In the genomic region with DNA sequence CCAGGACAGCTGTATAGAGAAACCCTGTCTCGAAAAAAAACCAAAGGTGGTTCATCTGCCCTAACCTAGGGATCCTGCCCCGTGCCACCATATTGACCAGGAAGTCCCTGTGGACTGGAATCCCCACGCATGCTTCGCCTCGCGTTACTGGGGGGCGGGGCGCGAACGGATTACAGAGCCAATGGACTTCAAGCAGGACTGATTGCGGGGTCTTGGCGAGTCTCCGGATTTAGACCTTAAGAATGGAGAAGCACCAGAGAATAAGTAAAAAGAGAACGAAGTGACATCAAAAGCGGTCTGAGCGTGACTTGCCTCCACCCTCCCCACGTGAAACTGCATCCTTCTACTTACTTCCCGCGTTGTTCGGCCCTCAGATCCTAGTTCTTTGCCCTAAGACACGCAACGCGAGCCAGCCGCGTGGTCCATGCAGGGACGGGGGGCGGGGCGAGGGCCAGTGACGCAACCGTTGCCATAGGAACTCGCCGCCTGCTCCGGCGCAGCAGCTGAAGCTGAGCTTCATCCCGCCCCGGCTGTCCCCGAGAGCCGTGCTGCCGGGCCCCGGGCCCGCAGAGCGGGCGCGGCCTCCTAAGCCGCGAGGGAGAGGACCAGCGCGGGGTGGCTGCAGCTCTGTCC, we compare ENCODE assay signal across 8 mouse cellular contexts. TPM values are rescaled to one million over a fixed set of nuclear protein-coding genes. Genes with fewer than 3 reads are reported as not detected.
DNase-seq lines count a peak whose midpoint lies in the region; ATAC-seq lines count a peak whose summit lies in the region.

Gene Lrrc73, plus strand, starts transcription at position 80 of the 633 bp plus-strand sequence.

- H3K4me2 ChIP-seq in hindbrain, embryonic 13.5 days, result peak within 1 kb of the TSS; percentile 95

- DNase-seq in R1 (ENCODE audit: low read depth, low spot score), result peak; percentile 89
- DNase-seq in cerebellum, postnatal 14 days, result peak; percentile 96 to 97
- DNase-seq in frontal cortex, postnatal 14 days (ENCODE audit: low spot score in 2 of 2), result peak; percentile 85 to 96
- DNase-seq in layer of hippocampus, postnatal 36 days, result peak; percentile 93 to 94
- peak; percentile 88 for DNase-seq in lung, postnatal 25 days (ENCODE audit: low spot score)
- DNase-seq in retina, adult 2 months (ENCODE audit: low read depth, low spot score), result peak; percentile 75
- peak; percentile 87 for DNase-seq in thymus, postnatal 25 days

- peak within 1 kb of the TSS; percentile 74 for H3K4me3 ChIP-seq in hindbrain, embryonic 13.5 days

- peaks cover 38% of the 10 kb centered on the region for H3K4me1 ChIP-seq in hindbrain, embryonic 13.5 days (replicated peaks)

- H3K9me3 ChIP-seq in hindbrain, embryonic 13.5 days, result no peaks in the 10 kb centered on the region

- H3K27me3 ChIP-seq in hindbrain, embryonic 13.5 days, result peaks cover 14% of the 10 kb centered on the region

- ATAC-seq in hindbrain, embryonic 13.5 days (ENCODE audit: low FRiP score), result peak; percentile 90

- peak within 1 kb of the TSS; percentile 87 for H3K27ac ChIP-seq in hindbrain, embryonic 13.5 days

- H3K36me3 ChIP-seq in hindbrain, embryonic 13.5 days, result peaks cover 58% of the 10 kb centered on the region

- H3K9ac ChIP-seq in hindbrain, embryonic 13.5 days, result peak within 1 kb of the TSS; percentile 89

- 1% methylated on average over 39 of the region's 48 CpGs for WGBS in hindbrain, embryonic 13.5 days

RNA-seq across cellular contexts. Expression of gene Lrrc73, which starts in this region (rescaled TPM):
- polyA plus RNA-seq in hindbrain, embryonic 13.5 days (2015; fragmentation: Nextera tagmentation; extraction: Ambion mirVana), result 7.3 and 9.5 TPM in 2 replicates
- total RNA-seq in layer of hippocampus, postnatal 36 days (2021), result 10 to 100 TPM; 60.4 to 63.5 TPM

Comparison
In these comparisons a context has a peak if more than half of its experiments do, and no peak if none do; other contexts are left out.
1. Peak in every context shown above with its lines: DNase-seq, ATAC-seq, H3K4me3 ChIP-seq and H3K27ac ChIP-seq.